Mouse (Mus musculus): ENCODE data around the gene B430218F22Rik. TPM values are rescaled to one million over a fixed set of nuclear protein-coding genes. Genes with fewer than 3 reads are reported as not detected.
A peak's percentile ranks its signal among the peaks of the same experiment; 100 is the strongest.

B430218F22Rik gene
- not detected in 2 replicates for total RNA-seq (2014; rRNA removed; ENCODE audit: low replicate concordance)
- polyA plus RNA-seq (2015; fragmentation: Nextera tagmentation; extraction: Ambion mirVana) = 1.1 and 1.6 TPM in 2 replicates

DNA sequence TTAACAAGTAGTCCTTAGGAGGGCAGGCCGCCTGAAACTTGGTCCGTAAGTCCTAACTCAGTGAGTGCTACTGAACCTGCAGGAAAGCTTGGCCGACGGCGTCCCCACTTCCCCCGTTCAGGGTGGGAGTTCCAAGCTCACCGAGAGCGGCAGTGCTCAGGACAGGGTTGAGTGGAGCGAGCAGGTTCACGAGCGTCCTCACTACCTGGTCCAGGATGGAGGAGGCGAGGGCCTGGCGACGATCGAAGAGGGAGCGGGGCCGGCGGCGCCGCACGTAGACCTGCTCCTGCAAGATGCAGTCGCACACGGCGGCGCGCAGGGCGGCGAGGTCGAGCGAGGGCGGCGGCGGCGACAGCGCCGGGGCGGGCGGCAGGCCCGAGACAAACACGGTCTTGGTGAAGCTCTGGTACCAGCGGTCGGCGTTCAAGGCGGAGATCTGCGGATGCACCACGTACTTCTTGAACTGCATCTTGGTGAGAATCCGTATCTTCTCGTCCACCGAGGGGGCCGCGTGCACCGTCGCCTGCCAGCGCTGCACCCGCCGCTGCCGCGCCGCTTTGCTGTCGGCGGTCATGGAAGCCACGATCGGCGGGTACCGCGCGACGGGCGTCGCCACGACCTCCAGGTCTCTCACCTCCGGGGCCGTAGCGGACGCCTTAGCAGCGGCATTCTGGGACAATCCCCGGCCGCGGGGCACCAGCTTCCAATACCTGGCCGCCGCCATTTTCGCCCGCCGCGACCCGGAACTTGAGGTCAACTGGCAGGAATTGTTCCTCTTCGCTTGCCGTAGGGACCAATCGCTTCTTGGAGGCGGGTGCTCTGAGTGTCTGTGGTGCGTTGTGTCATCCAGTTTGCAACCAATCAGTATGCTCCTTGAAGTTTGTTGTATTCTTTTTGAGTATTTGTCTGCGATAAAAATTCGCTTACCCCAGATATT is at the start of gene B430218F22Rik, which contains the start of gene Mrps30:
Gene B430218F22Rik (plus strand): TSS at position 120 of the 937 bp plus-strand sequence.
Gene Mrps30 (minus strand): TSS at position 742 of the 937 bp plus-strand sequence.
- peak; percentile 98 for ATAC-seq (ENCODE audit: insufficient read depth, low read depth)
- Histone ChIP-seq H3K4me3 (ENCODE audit: low read depth, low read length) (peak within 1 kb of the TSS; percentile 88), H3K27me3 (ENCODE audit: control insufficient read depth, insufficient read depth, low read length) (no peaks in the 10 kb centered on the region), H3K36me3 (replicated peaks; ENCODE audit: control insufficient read depth, insufficient read depth, low read length) (peaks cover 29% of the 10 kb centered on the region), H3K9ac (replicated peaks; ENCODE audit: low read depth, low read length) (peak within 1 kb of the TSS; percentile 81), H3K9me3 (replicated peaks; ENCODE audit: control insufficient read depth, low read length) (no peaks in the 10 kb centered on the region), H3K27ac (ENCODE audit: low read depth) (peak within 1 kb of the TSS; percentile 60), H3K4me2 (ENCODE audit: low read depth, low read length) (peak within 1 kb of the TSS; percentile 90), H3K4me1 (ENCODE audit: control insufficient read depth, insufficient read depth) (peaks cover 9% of the 10 kb centered on the region)
- TF ChIP-seq CTCF (IDR thresholded peaks at IDR 0.05; ENCODE audit: low read depth) = no peak
- no peak for TF ChIP-seq EP300 (IDR thresholded peaks at IDR 0.05; ENCODE audit: low read depth)
- WGBS = under 1% methylated on average over 81 of the region's 93 CpGs
- DNase-seq (ENCODE audit: low spot score) = peak; percentile 92

DNA sequence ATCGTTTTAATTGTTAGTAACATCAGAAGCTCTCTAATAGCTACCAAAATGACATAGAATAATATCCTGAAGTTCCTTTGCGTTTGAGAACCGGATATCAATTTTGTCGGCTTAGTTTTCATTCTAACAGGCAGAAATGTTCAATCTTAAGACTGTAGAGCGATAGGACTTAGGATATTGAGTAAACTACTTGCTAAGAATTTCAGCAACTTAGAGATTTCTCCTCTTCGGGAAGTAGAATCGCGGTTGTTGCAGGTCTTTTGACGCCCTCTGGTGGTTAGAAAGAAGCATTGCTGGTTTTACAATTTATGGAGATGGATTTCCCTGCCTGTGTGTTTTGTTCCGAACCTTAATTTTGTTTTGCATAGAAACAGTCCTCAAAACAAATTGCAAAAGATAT is 36.2 kb upstream of the B430218F22Rik start:
- H3K4me2 ChIP-seq (ENCODE audit: low read depth, low read length) = peak overlapping the region; percentile 31; the same call in 1 of the 2 replicates
- ATAC-seq (ENCODE audit: insufficient read depth, low read depth) = no peak

DNA sequence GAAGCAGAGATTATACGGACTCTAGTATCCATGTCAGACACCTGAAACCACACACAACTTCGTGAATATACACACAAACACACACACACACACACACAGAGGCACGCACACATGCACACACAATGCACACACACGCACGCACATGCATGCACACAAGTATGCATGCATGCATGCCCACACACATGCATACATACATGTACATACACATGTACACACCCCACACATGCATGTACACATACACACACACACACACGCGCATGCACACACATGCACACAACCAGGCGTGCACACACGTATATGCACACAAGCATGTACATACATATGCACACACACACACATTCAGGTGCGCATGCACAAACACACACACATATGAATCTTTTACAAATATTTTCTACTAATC is 35.6 kb upstream of the B430218F22Rik start:
- H3K4me1 ChIP-seq (ENCODE audit: control insufficient read depth, insufficient read depth) = no peaks in the 10 kb centered on the region
- H3K27ac ChIP-seq (ENCODE audit: low read depth) = no peak overlapping the region
- no peaks in the 10 kb centered on the region for H3K27me3 ChIP-seq (ENCODE audit: control insufficient read depth, insufficient read depth, low read length)
- no peaks in the 10 kb centered on the region for H3K36me3 ChIP-seq (replicated peaks; ENCODE audit: control insufficient read depth, insufficient read depth, low read length)
- WGBS = 87% methylated on average over 10 of the region's 10 CpGs
- no peak overlapping the region for H3K4me2 ChIP-seq (ENCODE audit: low read depth, low read length)
- ATAC-seq (ENCODE audit: insufficient read depth, low read depth) = no peak
- no peak for DNase-seq (ENCODE audit: low spot score)
- TF ChIP-seq EP300 (IDR thresholded peaks at IDR 0.05; ENCODE audit: low read depth) (no peak), CTCF (IDR thresholded peaks at IDR 0.05; ENCODE audit: low read depth) (no peak)
- no peaks in the 10 kb centered on the region for H3K9me3 ChIP-seq (replicated peaks; ENCODE audit: control insufficient read depth, low read length)
- no peak overlapping the region for H3K4me3 ChIP-seq (ENCODE audit: low read depth, low read length)
- no peak overlapping the region for H3K9ac ChIP-seq (replicated peaks; ENCODE audit: low read depth, low read length)

More for the DNA sequence above, 36.2 kb upstream of the B430218F22Rik start:
- Histone ChIP-seq H3K27ac (ENCODE audit: low read depth) (no peak overlapping the region), H3K9ac (replicated peaks; ENCODE audit: low read depth, low read length) (no peak overlapping the region), H3K4me1 (ENCODE audit: control insufficient read depth, insufficient read depth) (no peaks in the 10 kb centered on the region), H3K9me3 (replicated peaks; ENCODE audit: control insufficient read depth, low read length) (no peaks in the 10 kb centered on the region), H3K27me3 (ENCODE audit: control insufficient read depth, insufficient read depth, low read length) (no peaks in the 10 kb centered on the region), H3K36me3 (replicated peaks; ENCODE audit: control insufficient read depth, insufficient read depth, low read length) (no peaks in the 10 kb centered on the region), H3K4me3 (ENCODE audit: low read depth, low read length) (no peak overlapping the region)
- TF ChIP-seq EP300 (IDR thresholded peaks at IDR 0.05; ENCODE audit: low read depth) = no peak
- peak; percentile 81 for TF ChIP-seq CTCF (IDR thresholded peaks at IDR 0.05; ENCODE audit: low read depth)
- peak; percentile 49 for DNase-seq (ENCODE audit: low spot score)
- WGBS = 15% methylated on average over 10 of the region's 10 CpGs

DNA sequence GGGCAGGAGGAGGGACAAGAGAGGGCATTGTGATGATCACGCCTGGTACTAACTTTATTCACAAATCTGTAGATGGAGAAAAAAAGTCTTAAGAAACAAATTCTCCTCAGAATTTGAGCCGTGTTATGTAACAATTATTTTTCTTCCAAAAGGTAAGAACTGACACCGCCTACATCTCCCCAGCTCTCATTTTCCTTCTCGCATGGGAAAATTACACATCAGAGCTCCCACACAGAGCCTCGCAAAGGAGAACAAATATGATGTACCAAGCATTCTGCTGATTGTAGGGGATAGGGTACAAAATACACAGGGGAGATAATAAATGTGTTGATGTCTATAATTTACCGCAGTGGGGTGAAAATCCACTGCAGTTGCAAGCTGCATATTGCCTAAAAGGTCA is 23.1 kb upstream of the B430218F22Rik start:
- Histone ChIP-seq H3K9me3 (replicated peaks; ENCODE audit: control insufficient read depth, low read length) (no peaks in the 10 kb centered on the region), H3K27ac (ENCODE audit: low read depth) (no peak overlapping the region), H3K9ac (replicated peaks; ENCODE audit: low read depth, low read length) (no peak overlapping the region), H3K4me2 (ENCODE audit: low read depth, low read length) (no peak overlapping the region), H3K27me3 (ENCODE audit: control insufficient read depth, insufficient read depth, low read length) (no peaks in the 10 kb centered on the region), H3K4me3 (ENCODE audit: low read depth, low read length) (no peak overlapping the region), H3K36me3 (replicated peaks; ENCODE audit: control insufficient read depth, insufficient read depth, low read length) (no peaks in the 10 kb centered on the region), H3K4me1 (ENCODE audit: control insufficient read depth, insufficient read depth) (no peaks in the 10 kb centered on the region)
- DNase-seq (ENCODE audit: low spot score) = no peak
- no peak for ATAC-seq (ENCODE audit: insufficient read depth, low read depth)
- 78% methylated on average over 6 of the region's 6 CpGs for WGBS
- TF ChIP-seq EP300 (IDR thresholded peaks at IDR 0.05; ENCODE audit: low read depth) (no peak), CTCF (IDR thresholded peaks at IDR 0.05; ENCODE audit: low read depth) (no peak)

DNA sequence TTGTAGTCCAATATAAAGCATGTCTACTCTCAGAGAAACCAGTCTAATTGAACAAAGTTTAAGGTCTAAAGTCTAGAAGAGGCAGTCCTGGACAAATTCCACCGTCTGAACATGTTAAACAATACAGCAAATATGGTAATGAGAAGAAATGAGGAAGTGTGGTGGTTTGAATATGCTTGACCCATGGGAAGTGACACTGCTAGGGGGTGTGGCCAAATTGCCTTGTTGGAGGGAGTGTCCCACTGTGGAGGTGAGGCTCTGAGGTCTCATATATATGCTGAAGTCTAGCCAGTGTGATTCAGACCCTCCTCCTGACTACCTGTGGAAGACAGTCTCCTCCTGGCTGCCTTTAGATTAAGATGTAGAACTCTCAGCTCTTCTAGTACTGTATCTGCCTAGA is 20.7 kb upstream of the B430218F22Rik start:
- TF ChIP-seq CTCF (IDR thresholded peaks at IDR 0.05; ENCODE audit: low read depth) (no peak), EP300 (IDR thresholded peaks at IDR 0.05; ENCODE audit: low read depth) (no peak)
- Histone ChIP-seq H3K4me1 (ENCODE audit: control insufficient read depth, insufficient read depth) (no peaks in the 10 kb centered on the region), H3K36me3 (replicated peaks; ENCODE audit: control insufficient read depth, insufficient read depth, low read length) (no peaks in the 10 kb centered on the region), H3K4me3 (ENCODE audit: low read depth, low read length) (no peak overlapping the region), H3K27me3 (ENCODE audit: control insufficient read depth, insufficient read depth, low read length) (no peaks in the 10 kb centered on the region), H3K9me3 (replicated peaks; ENCODE audit: control insufficient read depth, low read length) (no peaks in the 10 kb centered on the region), H3K4me2 (ENCODE audit: low read depth, low read length) (no peak overlapping the region), H3K9ac (replicated peaks; ENCODE audit: low read depth, low read length) (no peak overlapping the region), H3K27ac (ENCODE audit: low read depth) (no peak overlapping the region)
- no peak for ATAC-seq (ENCODE audit: insufficient read depth, low read depth)
- WGBS = 63% methylated on average over 1 of the region's 1 CpGs
- no peak for DNase-seq (ENCODE audit: low spot score)

Measured in heart, postnatal 0 days (tissue).